Mouse (Mus musculus) lung, postnatal 10 days (tissue): Measurements from ENCODE around the gene Trappc1.
A peak's percentile ranks its signal among the peaks of the same experiment; 100 is the strongest.
"Not testable (repeated sequence)": the region's sequence is repeated elsewhere in the genome, so short reads cannot be mapped to it uniquely, and the experiment has no call there.

Experiments used
- DNase-seq: peaks from one replicate; pipeline ENCODE4 v3.0.0; 2021

Gene Trappc1

GRCm38 (mm10) chr11:69323667-69324111, at the start of gene Trappc1, which contains the start of gene Cntrob:
TSS of gene Trappc1 (plus strand) at chr11:69323980.
TSS of gene Cntrob (minus strand) at chr11:69323775.
- peak; percentile 100 for DNase-seq

- no peak for DNase-seq
Observed at GRCm38 (mm10) chr11:69275650-69276049, 48.1 kb upstream of the Trappc1 start.

GRCm38 (mm10) chr11:69276081-69276480, 47.7 kb upstream of the Trappc1 start:
- DNase-seq, result no peak

DNA sequence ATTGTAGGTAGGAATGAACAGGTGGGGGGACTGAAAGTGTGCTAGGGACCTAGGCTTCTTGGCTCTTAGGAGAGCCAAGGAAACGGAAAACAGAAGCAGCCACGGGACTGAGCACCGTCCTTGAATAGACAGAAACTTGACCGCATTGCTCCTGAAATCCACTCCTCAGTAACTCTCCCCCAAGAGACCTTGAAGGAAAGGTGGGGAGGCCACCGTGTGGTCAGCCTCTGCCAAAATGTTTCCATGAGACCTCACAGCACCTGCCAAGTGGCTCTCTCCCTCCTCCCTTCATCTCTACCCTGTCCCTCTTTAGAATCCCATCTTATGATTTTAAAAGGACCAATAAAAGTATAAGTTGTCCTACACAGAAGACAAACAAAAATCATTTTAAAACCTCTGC, 46.5 kb upstream of the Trappc1 start:
- no peak for DNase-seq

DNA sequence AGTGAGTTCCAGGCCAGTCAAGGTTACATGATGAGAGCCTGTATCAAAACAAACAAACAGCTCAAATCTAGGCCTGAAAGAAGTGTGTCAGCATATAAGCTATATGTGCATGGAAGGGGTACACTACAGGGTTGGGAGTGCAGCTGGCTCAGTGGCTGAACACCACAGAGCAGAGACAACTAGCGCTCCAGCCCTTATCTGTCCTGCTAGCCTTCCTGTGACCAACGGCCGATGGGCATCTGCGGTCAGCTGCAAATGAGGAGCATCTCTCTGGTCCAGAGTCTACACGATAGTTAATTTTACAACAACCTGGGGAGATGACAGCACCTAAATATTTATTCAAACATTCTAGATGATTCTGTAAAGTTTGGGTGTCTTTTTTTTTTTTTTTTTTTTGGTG, 32.7 kb upstream of the Trappc1 start:
- no peak for DNase-seq

- DNase-seq, result no peak
Observed at GRCm38 (mm10) chr11:69295286-69295685, 28.5 kb upstream of the Trappc1 start.

GRCm38 (mm10) chr11:69297799-69298198, 26.0 kb upstream of the Trappc1 start:
- DNase-seq, result no peak

DNA sequence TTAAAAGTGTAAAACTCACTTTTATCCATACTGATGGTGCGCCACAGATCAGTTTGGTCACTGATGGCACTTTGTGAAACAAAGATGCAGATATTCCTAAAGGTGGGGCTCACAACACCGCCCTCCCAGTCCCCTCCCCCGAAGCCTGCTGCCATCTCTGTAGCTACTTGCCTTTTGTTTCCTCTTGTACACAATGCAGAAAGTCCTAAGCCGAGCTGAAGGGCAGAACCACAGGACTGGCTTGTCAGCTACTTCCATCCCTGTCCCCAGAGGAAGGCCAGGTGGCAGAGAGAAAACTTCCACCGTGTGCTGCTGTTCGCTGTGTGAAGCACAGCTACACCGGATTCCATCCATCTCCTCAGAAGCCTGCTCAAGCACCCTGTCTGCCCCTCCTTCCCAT, 25.5 kb upstream of the Trappc1 start:
- DNase-seq, result no peak

DNA sequence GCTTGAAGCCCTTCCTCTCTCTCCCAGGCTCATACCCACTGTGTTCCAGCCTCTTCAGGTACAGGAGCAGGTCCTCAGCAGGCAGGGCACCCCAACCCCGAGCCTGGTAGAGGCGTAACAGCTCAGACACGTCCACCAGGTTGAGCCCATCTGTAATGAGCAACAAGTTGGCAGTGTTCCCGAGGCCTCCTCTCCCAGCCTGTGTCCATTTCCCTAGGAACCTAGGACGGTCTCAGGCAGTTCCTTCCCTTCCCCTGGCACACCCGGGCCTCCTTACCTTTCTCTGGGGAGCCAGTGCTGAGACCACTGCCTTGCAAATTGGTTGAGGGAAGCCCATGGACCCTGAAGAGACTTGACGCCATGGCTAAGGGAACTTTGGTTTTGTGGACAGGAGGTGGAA, 21.0 kb upstream of the Trappc1 start:
- DNase-seq, result no peak

DNA sequence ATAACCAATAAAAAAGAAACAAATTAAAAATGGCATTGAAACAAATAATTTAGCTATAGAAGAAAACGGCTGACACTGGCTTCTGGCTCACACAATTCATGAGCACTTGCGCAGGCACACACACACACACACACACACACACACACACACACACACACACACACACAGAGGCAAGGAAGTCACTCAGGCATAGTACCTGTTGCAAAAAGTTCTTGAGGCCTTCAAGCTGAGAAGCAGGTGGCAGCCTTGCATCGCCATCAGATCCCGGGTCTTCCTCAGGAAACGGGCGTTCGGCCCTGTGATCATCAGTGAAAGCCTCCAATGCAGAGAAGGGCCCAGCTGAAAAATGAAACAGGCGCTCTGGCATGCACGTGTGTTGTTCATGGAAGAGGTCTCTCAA, 18.5 kb upstream of the Trappc1 start:
- no peak for DNase-seq

- no peak for DNase-seq
Observed at GRCm38 (mm10) chr11:69306039-69306438, 17.7 kb upstream of the Trappc1 start.

GRCm38 (mm10) chr11:69311266-69311665, 12.5 kb upstream of the Trappc1 start:
- no peak for DNase-seq

GRCm38 (mm10) chr11:69316361-69316760, 7.4 kb upstream of the Trappc1 start:
- DNase-seq, result no peak

- not testable (repeated sequence) for DNase-seq
Observed at GRCm38 (mm10) chr11:69318000-69318399, 5.8 kb upstream of the Trappc1 start.

GRCm38 (mm10) chr11:69321580-69321979, 2.2 kb upstream of the Trappc1 start:
- no peak for DNase-seq

DNA sequence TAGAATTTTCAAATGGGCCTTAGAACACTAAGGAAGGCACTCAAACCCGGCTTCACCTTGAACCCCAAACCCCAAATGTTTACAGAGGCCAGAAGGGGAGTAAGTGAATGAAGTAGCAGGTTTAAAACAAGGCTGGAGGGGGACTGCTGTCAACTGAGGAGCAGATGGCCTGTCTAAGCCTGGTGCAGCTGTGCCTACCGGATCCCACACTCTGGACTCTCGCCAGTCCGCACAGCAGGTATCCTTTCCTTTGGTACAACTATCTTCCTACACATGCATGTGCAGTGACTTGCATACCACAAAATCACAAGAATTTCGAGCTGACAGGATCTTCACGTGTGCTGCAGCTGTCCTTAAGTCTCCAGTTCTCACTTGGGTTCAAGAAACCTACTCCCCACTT, 1.8 kb upstream of the Trappc1 start:
- DNase-seq, result no peak

DNA sequence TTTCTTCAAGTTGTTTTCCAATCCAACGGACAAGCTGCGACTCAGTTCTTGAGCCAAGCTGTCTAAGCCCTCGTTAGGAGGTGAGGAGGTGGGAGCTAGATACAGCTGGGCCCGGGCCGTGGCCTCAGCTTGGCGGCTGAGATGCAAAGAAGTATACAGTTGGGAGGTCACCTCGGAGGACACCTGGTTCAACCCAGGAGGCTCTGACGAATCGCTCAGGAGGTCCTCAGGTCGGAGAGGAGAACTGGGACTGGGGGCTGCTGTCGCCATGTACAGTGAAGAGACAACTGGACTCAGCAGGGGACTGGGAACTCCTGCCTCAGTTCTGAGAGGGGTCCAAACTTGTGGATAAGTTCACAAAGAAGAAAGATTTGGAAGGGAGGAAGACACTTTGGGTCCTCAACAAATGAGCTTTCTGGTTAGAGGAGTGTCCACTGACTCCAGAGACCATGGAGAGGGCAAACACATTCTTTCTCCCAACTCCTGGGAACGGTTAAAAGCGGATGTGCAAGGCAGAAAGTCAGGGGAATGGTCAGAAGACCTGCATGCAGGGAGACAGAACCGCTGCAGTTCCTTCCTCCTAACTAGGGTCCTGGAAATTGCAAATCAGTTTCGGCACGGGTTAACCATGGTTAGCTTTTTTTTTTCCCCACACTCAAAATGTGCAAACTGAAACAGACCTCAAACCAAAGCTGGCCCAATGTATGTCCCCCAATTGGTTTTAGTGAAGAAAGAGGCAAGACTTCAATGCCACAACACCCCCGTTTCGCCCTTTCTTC, 898 bp upstream of the Trappc1 start:
- DNase-seq, result no peak

- DNase-seq, result no peak
Observed at GRCm38 (mm10) chr11:69324749-69325148, 969 bp downstream of the Trappc1 start.

DNA sequence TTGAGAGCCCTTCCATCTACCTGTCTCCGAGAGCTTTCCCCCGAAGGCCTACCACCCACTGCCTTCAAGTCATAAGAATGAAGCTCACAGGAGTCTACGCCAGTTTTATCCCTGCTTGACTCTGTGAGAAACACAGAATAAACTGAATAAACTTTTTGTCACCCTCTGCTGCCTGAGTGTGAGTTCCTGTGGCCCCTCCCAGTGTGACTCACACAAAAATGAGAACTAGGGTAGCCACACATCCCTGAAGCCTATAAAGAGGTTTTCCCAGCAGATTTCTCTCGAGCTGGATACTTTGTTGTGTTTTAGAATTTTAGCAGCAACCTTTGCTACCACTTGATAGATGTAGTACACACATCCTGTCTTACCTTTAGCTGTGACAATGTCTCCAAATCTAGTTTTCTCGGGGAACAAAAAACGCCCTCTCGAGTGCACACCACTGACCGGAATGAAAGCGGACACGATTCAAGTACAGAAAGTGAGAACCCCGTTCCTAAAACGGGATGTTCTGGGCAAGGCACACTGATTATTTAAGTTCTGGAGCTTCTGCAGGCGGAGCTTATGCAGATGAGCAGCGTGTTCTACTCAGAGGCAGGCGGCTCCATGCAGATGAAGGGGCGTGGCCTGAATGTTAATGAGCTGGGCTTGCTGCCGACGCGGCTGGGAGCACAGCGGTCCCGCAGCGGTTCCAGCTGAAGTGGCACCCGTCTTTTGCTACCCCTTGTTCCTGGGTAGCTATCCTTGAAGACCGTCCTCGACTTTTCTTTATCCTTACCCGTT, 2.0 kb downstream of the Trappc1 start, which contains the start of gene Kcnab3:
TSS of gene Kcnab3 (plus strand) at position 631 of the 780 bp plus-strand sequence.
- peak; percentile 95 for DNase-seq

GRCm38 (mm10) chr11:69326408-69327156, 2.8 kb downstream of the Trappc1 start:
- peak; percentile 38 for DNase-seq

DNA sequence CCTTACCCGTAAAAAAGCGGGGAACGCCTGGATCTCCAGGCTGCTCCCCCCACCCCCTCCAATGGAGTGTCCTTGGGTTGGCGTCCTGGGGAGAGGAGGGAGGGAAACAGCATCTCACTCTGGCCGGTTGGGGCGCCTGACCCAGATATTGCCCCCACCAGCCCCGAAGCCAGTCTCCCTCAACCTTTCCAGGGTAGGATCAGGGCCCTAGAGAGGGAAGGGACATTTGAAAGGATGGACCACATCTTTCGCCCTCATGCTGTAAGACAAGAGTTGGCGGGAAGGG, 3.3 kb downstream of the Trappc1 start:
- DNase-seq, result no peak

DNA sequence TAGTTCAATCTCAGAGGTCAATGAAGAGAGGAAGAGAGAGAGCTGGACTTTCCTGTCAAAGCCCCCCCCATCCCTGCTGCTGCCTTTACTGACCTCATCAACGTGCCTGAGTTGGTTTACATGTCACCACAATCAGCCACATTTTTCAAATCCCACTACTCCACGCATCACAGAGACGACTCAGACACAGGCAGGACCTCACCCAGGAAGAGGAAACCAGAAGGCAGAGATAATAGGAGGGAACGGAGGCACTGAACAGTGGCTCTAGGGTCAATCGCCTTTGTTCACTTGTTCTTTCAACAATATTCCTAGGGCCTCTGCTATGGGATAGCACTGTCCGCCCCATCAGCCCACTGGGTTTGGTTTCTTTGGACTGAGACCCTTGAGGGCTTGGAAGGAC, 3.9 kb downstream of the Trappc1 start:
- DNase-seq, result no peak

DNA sequence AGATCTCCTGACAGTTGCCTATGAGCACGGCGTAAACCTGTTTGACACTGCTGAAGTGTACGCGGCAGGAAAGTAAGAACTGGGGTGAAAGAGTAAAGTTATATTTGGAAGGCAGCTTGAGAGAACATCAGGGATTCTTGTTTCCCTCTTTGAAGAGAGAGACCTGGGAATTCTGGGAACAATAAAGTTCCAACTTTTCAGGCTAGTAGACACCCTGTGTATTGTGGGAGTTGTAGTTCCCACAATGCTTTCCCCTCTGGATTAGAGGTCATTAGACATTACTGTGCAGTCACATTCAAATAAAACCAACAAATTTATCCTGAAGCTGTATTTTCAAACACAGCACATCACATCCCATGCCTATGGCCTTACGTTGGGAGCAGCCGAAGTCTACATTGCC, 4.7 kb downstream of the Trappc1 start:
- no peak for DNase-seq

DNA sequence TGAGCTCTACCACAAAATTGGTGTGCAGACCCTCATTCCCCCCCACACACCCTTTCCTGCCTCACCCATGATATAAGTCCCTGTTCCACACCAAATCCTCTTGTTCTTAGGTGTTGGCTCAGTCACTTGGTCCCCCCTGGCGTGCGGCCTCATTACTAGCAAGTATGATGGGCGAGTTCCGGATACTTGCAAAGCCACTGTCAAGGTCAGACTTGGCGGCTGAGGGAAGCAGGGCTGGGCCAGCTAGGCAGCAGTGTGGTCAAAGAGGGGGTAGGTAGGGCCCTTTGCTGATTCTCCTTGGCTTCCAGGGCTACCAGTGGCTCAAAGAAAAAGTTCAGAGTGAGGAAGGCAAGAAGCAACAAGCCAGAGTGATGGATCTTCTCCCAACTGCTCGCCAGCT, 7.4 kb downstream of the Trappc1 start:
- DNase-seq, result no peak
